Mouse (Mus musculus): ENCODE measurements around the gene Rgs8.

GRCm38 (mm10) chr1:153666236-153666635 lies 13.4 kb downstream of the Rgs8 start:
- TF ChIP-seq EP300 (IDR thresholded peaks at IDR 0.05; ENCODE audit: low read depth) (no peak), CTCF (IDR thresholded peaks at IDR 0.05; ENCODE audit: low read depth) (no peak)

Measured in liver, embryonic 14.5 days (tissue).